Mouse (Mus musculus) thymus, adult 2 months (tissue): ENCODE measurements around the gene Gm11213.

ENCODE experiments used
- CTCF ChIP-seq: fragments of 200-500 bp; IDR thresholded peaks from 2 replicates; pipeline ENCODE4 v1.5.1; 2012; ENCODE audit warnings: mild to moderate bottlenecking, control low read depth, low read length, moderate library complexity, borderline replicate concordance; ENCODE audit not compliant: control insufficient read depth, poor library complexity, insufficient read depth; ENCODE audit errors: extremely low read depth
- POLR2A ChIP-seq: fragments of 200-500 bp; IDR thresholded peaks from 2 replicates; pipeline ENCODE4 v1.6.1; 2012; ENCODE audit warnings: mild to moderate bottlenecking, low read length, control low read depth, moderate library complexity; ENCODE audit not compliant: control insufficient read depth, poor library complexity, insufficient read depth; ENCODE audit errors: extremely low read depth

GRCm38 (mm10) chr4:63580078-63580477 is 25.0 kb downstream of the Gm11213 start:
- TF ChIP-seq CTCF (no peak), POLR2A (no peak)
